Mouse (Mus musculus) cerebellum, adult (tissue): ENCODE measurements around the gene Mcat.

Experiments used
- ATAC-seq: cut with Nextera tagmentation; 2 replicates; pipeline ENCODE4 v1.9.2; 2017; ENCODE audit warnings: mild to moderate bottlenecking, moderate library complexity, mixed read lengths; ENCODE audit not compliant: insufficient number of reproducible peaks, low FRiP score, low TSS enrichment

The Mcat gene

DNA sequence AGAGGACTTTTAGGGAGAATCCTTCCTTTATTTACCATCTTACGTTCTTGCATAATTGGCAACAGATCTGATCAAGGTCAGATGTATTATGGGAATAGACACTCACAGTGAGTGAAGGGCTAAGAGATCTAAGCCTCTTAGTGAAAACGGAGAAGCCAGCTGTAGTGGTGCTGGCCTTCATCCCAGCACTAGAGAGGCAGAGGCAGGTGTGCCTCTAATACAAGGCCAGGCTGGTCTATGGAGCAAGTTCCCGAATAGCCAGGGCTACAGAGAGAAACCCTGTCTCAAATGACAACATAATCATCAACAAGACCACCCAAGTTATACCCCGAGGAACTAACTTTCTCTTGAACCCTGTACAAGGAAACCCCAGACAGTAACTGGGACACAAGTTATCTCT is 19.3 kb upstream of the Mcat start:
- ATAC-seq, result no peak

DNA sequence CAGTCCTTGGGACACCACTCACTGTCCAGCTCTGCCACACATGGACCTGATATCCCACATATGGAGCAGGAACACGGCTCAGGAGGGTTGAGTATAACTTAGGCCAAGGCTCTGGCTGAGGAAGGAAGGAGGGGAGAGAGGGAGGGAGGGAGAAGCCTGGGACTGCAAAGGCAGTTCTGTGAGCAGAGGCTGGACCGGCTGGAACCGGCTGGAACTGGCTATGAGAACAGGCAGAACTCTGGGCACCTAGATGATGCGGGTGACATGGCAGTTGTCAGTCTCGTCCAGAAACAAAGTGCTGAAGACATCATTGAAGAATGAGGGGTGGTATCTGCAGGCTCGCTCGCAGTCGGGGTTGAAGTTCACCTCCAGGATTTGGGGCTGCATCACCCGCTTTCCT is 13.1 kb upstream of the Mcat start:
- ATAC-seq, result no peak

GRCm38 (mm10) chr15:83575543-83575942 is 12.0 kb upstream of the Mcat start:
- no peak for ATAC-seq

DNA sequence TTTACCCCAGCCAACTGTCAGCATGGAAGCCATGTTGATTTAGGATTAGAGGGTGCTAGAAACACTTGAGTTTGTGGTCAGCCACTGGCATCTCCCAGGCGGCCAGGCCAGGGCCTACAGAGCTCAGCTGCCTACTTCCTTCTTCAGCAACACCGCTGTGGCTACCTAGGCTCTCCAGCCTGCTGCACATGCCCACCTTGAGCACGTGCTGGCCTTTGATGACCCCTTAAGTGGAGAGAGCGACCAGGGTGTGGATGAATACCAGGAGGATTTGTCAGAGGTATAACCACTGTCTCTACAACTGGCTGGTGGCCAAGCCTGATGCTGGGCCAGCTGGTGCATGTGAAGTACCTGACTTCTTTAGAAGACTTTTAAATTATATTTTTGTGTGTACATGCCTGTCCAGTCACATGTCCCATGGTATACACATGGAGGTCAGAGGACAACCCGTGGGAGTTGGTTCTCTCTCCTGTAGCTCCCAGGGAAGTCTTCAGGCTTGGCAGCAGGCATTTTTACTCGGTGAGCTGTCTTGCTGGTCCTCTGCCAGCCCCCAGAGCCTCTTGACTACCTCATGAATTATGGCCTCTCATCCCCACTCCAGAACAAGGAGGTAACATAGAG is 11.3 kb upstream of the Mcat start:
- no peak for ATAC-seq

DNA sequence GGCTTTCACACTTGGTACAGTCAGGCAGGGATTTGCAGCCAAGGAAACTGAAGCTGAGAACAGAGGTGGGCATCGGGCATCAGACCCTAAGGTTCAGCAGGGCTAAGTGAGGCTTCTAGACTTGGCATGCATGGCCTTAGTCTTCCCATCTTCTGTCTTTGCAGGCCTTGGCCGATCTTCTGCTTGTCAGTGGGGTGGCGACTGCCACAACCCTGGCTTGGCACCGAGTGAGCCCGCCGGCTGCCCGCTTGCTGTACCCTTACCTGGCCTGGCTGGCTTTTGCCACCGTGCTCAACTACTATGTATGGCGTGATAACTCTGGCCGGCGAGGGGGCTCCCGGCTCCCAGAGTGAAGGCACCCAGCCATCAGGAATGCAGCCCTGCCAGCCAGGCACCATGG is 10.0 kb upstream of the Mcat start:
- ATAC-seq, result no peak

DNA sequence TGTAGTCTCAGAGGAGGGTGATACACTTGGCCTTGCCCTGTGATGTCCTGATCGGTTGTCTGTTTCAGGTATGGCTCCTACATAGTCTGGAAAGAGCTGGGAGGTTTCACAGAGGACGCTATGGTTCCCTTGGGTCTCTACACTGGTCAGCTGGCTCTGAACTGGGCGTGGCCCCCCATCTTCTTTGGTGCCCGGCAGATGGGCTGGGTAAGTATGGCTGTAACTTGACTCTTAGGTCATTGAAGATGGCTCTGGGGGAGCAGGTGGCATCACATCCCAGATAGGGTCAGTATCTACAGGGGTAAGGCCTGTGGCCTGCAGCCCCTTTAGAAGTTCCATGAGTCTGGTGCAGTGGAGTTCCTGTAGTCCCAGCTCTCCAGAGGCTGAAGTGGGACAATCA is 8.5 kb upstream of the Mcat start:
- ATAC-seq, result no peak

DNA sequence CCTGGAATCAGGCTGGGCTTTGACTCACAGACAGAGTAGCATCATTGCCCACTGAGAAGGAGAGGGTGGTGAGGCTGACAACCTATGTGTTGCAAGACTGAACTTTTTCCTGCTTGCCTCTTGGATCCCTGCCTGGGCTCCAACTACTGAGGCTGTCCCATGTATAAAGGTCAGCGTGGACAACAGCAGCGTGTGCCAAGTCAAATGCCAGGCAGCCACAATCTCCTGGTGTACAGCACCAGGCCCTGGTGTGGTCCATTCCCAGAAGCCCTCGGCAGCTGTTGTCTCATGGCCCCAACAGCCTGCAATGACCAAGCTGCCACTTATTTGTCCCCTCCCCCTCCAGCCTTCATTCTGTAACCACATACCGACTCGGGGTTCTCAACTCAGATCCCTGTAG is 8.0 kb upstream of the Mcat start:
- ATAC-seq, result no peak

DNA sequence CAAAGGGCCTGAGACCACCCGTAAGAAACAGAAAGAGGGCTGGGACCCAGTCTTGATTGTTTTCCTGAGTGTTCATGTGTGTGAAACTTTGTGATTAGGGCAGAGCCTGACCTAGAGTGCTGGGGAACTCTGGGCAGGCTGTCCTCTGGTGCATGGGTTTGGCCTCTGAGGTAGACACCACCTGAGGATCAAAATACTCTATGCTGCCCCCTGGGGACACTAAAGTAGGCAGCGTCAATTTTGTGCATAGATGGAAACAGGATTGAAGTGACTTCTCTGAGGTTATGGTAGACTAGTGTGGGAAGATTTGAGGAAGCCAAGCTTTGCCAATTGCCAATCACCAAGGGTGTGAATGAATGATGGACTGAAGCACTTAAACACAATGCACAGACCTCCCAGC is 7.1 kb upstream of the Mcat start:
- no peak for ATAC-seq

DNA sequence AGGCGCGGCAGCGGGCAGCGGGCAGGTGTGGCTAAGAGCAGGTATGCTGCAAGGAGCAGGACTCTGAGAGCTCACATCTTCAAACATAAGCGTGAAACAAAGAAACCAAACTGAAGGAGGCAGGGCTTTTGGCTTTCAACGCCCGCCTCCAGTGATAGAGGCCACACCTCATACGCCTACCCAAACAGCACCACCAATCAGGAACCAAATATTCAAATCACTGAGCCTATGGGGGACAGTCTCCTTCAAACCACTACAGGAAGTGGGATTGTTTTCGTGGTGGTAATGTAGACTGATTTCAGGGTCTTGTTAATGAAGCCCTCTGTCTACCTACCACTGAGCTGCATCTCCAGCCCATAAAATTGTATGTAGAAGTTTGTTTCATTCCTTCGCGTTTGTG is 6.1 kb upstream of the Mcat start:
- ATAC-seq, result no peak

- ATAC-seq, result no peak
These were observed 5.0 kb upstream of the Mcat start for GRCm38 (mm10) chr15:83568544-83568943.

DNA sequence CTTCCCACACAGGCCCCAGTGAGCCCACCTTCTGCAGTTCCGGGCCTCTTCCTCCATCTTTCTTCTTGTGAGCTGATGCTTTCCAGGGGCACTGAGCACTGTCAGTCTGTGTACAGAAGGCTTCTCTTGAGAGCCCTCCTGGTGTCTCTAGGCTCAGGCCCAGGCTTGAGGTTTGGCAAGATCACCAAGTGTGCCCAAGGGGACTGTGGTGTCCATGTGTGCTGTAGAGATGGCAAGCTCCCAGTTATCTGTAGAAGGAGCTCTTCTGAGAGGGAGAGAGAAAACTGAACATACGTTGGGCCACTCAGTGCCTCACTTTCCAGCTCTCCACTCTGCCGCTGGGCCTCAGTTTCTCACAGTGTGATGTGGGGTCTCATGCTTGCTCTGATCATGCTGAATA is 4.1 kb upstream of the Mcat start:
- no peak for ATAC-seq

DNA sequence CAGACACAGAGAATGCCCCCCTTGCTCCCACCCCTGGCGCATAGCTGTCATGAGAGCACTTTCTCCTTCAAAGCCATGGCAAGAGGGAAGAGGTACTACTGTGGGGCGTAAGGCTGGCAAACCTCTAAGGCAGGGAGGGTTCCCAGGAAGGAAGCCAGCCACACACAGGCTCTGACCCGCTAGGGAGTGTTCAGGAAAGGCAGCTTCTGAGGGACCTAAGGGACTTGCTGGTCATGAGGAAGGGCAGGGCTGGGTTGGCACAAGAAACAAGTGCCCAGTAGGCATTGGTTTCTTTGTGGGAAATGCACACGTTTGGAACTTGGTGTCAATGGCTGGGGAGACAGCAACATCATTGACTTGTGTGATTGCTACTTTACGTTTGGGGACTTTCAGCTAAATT is 2.4 kb upstream of the Mcat start:
- no peak for ATAC-seq

GRCm38 (mm10) chr15:83565434-83565833 is 1.8 kb upstream of the Mcat start:
- no peak for ATAC-seq

- no peak for ATAC-seq
These were observed 467 bp upstream of the Mcat start for GRCm38 (mm10) chr15:83563857-83564651.

DNA sequence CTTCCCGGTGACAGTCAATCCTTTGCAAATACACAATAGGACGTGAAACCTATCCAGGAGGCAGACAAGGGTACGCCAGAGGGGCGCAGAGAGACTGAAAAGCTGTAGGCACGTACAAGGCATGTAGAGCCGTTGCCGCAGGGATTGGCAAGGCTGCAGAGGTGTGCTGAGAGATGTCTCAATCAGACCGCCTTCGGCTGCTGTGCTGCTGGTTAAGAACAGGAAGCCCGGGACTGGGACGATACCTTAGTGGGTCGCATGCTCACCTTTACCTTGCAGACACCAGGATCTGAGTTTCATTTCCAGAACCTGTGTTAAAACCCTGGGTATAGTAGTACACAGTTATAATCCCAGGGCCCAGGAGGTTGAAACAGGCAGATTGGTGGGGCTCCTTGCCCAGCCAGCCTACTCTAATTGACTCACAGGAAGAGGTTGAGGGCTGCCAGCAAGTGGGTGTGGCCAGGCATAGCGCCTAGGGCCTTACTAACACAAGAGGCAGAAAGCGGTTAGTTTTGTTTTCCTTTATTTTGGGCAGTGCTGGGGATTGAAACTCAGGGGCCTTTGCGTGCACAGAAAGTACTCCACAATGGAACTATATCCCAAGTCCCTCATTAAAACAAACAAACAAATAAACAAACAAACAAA is 839 bp downstream of the Mcat start:
- ATAC-seq, result no peak

DNA sequence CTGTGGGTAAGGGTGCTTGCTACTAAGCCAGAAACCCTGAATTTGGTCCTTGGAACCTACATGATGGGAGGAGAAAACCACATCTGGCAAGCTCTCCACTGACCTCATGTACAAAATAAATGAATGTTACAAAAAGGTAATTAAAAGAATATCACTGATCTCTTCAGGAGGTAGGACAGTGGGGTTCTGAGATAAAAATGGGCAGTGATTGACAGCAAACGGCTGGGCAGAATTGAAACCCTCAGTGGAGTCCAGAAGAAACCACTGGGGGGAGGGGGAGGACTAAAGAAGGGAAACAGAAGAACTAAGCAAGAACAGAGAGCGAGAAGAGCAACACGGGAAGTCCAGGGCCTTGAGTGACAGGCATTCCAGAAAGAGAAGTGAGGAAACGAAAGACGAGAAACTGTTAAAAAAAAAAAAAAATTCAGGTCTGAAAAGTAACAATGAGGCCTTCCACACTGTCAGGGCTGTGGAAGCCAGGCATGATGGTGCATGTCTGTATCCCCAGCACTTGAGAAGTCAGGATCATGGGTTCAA is 2.6 kb downstream of the Mcat start:
- ATAC-seq, result no peak

GRCm38 (mm10) chr15:83555161-83555974 is 8.2 kb downstream of the Mcat start:
- ATAC-seq, result peak; percentile 83

GRCm38 (mm10) chr15:83553831-83554230 is 9.8 kb downstream of the Mcat start:
- ATAC-seq, result no peak

DNA sequence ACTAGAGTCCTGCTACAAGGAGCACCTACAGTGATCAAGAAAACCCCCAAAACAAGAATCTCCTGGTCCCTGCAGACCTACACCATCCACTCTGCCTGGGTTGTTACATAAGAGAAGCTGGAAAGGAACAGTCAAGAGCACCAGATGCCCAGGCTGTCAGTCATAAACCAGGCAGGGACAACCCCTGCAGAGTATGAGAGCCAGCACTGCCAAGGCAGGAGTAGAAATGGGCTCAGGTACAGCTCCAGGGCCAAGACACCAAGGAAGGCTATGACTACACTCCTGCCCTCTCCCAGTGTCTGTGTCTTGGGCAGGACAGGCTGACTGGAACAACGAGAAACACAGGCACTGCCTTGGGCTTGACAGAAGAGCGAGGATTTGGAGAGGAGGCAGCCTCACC is 13.4 kb downstream of the Mcat start:
- no peak for ATAC-seq

DNA sequence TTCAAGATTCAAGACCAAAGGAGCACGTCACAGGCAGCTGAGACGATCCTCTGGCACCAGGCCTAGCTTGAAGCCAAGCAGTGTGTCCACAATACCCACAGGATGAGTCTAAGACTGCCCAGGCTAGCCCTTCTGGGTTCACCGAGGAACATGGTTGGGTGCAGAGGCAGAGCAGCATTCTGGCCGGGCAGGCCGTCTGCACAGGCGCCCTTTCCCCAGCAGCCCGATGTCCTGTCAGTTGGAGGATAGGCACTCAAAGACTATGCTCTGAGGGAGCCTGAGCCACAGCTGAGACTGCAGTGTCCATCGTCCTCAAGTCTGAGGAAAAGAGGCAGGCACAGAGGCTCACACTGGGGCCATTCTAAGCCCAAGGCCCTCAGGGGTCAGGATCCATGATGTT is 16.4 kb downstream of the Mcat start:
- ATAC-seq, result no peak

DNA sequence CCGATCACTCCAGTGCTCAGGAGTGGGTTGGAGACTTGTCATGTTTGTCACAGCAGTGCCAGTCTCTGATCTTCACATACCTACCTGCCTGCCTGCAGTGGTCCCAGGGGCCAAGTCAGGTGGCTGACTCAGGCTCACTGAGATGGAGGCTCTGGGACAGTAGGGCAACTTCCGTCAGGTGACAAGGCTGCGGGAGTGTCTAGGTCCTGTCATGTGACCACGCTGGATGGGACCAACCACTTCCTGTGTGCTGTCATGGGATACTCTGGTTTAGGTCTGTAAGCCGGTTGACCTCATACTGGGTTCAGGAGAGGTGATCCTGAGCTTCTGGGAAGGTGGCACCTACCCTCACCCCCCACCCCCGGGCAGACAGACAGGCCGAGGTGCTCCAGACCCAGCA is 17.6 kb downstream of the Mcat start:
- no peak for ATAC-seq
